Mouse (Mus musculus) stomach, embryonic 15.5 days (tissue): Measurements from ENCODE around the gene Sult4a1. TPM values are rescaled to one million over a fixed set of nuclear protein-coding genes. Genes with fewer than 3 reads are reported as not detected.
"Not testable (repeated sequence)": the region's sequence is repeated elsewhere in the genome, so short reads cannot be mapped to it uniquely, and the experiment has no call there.

Source experiments
- ATAC-seq: fragments of 200-750 bp; cut with Nextera tagmentation; 2 replicates; pipeline ENCODE4 v1.8.0; 2017; ENCODE audit warnings: low read depth, moderate number of reproducible peaks, moderate TSS enrichment; ENCODE audit not compliant: insufficient read depth, low FRiP score
- H3K27ac ChIP-seq: fragments of 300-500 bp; sonication (generic); 2 replicates; pipeline ENCODE4 v1.5.1; 2015; ENCODE audit warnings: mild to moderate bottlenecking, inconsistent platforms
- H3K27me3 ChIP-seq: fragments of 300-500 bp; sonication (generic); replicated peaks from 2 replicates; pipeline ENCODE4 v1.6.1; 2015; ENCODE audit warnings: inconsistent platforms
- H3K36me3 ChIP-seq: fragments of 300-500 bp; sonication (generic); 2 replicates; pipeline ENCODE4 v1.6.1; 2015; ENCODE audit warnings: inconsistent platforms
- H3K4me1 ChIP-seq: fragments of 300-500 bp; sonication (generic); 2 replicates; pipeline ENCODE4 v1.6.1; 2015; ENCODE audit warnings: inconsistent platforms
- H3K4me2 ChIP-seq: fragments of 300-500 bp; sonication (generic); 2 replicates; pipeline ENCODE4 v1.6.1; 2015; ENCODE audit warnings: mild to moderate bottlenecking, inconsistent platforms
- H3K4me3 ChIP-seq: fragments of 300-500 bp; sonication (generic); replicated peaks from 2 replicates; pipeline ENCODE4 v1.5.1; 2015; ENCODE audit warnings: inconsistent platforms
- H3K9ac ChIP-seq: fragments of 300-500 bp; sonication (generic); 2 replicates; pipeline ENCODE4 v1.6.1; 2015; ENCODE audit warnings: inconsistent platforms
- H3K9me3 ChIP-seq: fragments of 300-500 bp; sonication (generic); 2 replicates; pipeline ENCODE4 v1.6.1; 2016; ENCODE audit warnings: inconsistent platforms
- WGBS: fragments of 180-500 bp; shearing (Covaris S2); methylation state at CpG from one replicate; pipeline ENCODE4 v1.1.7; 2015; 5-methylcytosine and 5-hydroxymethylcytosine counted together
- polyA plus RNA-seq: library from polyadenylated mRNA; unstranded; fragments of >200 nt; fragmentation: Nextera tagmentation; extraction: Ambion mirVana; gene quantifications from 2 replicates; pipeline ENCODE4 v1.2.1, GENCODE M21; 2015

The Sult4a1 gene
- polyA plus RNA-seq, 1 experiment from 2014 or later: 4.9 TPM

- Histone ChIP-seq H3K4me3 (no peak overlapping the region), H3K9me3 (no peaks in the 10 kb centered on the region), H3K9ac (no peak overlapping the region), H3K27ac (no peak overlapping the region), H3K36me3 (no peaks in the 10 kb centered on the region), H3K4me2 (no peak overlapping the region), H3K27me3 (no peaks in the 10 kb centered on the region), H3K4me1 (no peaks in the 10 kb centered on the region)
- no peak for ATAC-seq
- 59% methylated on average over 7 of the region's 7 CpGs for WGBS
These were observed 18.5 kb upstream of the Sult4a1 start for GRCm38 (mm10) chr15:84124086-84124485.

GRCm38 (mm10) chr15:84123075-84123474 is 17.5 kb upstream of the Sult4a1 start, which contains the start of gene Pnpla5:
TSS of gene Pnpla5 (minus strand) at chr15:84123175.
- no peak within 1 kb of the TSS for H3K27ac ChIP-seq
- H3K4me2 ChIP-seq: no peak within 1 kb of the TSS
- no peak for ATAC-seq
- H3K4me1 ChIP-seq: no peaks in the 10 kb centered on the region
- H3K27me3 ChIP-seq: no peaks in the 10 kb centered on the region
- no peaks in the 10 kb centered on the region for H3K9me3 ChIP-seq
- 64% methylated on average over 8 of the region's 8 CpGs for WGBS
- H3K4me3 ChIP-seq: no peak within 1 kb of the TSS
- H3K9ac ChIP-seq: no peak within 1 kb of the TSS
- H3K36me3 ChIP-seq: no peaks in the 10 kb centered on the region

DNA sequence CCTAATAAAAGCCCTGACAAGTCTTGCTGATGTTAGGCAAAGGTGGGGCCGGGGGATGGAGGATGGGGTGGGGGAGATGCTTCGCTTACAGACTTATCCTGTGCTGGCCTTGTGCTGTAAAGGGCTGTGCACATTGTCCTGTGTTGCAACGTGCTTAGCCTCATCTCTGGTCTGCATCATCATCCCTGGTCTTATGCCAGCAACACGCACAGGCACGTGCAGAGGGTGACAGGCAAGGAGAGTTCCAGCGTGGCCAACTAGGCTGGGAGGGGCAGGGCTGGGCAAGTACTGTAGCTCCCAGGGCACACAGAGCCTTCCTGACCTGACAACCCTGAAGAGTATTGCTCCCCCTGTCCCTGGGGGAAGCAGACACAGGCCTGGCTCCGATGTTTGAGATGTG is 15.5 kb upstream of the Sult4a1 start:
- no peak overlapping the region for H3K4me3 ChIP-seq
- H3K27ac ChIP-seq: no peak overlapping the region
- no peaks in the 10 kb centered on the region for H3K9me3 ChIP-seq
- H3K4me2 ChIP-seq: no peak overlapping the region
- 57% methylated on average over 7 of the region's 7 CpGs for WGBS
- no peaks in the 10 kb centered on the region for H3K36me3 ChIP-seq
- no peaks in the 10 kb centered on the region for H3K4me1 ChIP-seq
- no peaks in the 10 kb centered on the region for H3K27me3 ChIP-seq
- no peak for ATAC-seq
- no peak overlapping the region for H3K9ac ChIP-seq

DNA sequence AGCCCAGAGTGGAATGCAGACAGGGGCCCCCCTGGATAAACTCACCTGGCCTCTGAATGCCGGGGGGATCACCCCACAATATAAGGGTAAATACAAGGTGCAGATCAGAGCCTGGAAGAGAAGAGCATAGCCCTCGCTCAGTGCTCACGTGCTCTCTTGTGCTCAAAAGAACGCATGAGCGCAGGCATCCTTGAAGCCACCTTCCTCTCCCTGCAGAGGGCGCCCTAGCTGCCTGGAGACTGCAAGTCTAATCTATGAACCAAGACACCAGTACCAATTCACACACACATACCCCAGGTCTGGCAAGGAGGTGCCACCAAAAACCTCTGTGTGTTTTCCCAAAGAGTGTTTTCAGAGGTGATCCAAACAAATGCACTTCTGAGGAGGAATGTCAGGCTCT is 15.1 kb upstream of the Sult4a1 start:
- H3K27me3 ChIP-seq: no peaks in the 10 kb centered on the region
- no peaks in the 10 kb centered on the region for H3K9me3 ChIP-seq
- ATAC-seq: no peak
- no peak overlapping the region for H3K9ac ChIP-seq
- no peak overlapping the region for H3K27ac ChIP-seq
- H3K4me2 ChIP-seq: no peak overlapping the region
- WGBS: 20% methylated on average over 6 of the region's 6 CpGs
- H3K4me3 ChIP-seq: no peak overlapping the region
- H3K36me3 ChIP-seq: no peaks in the 10 kb centered on the region
- H3K4me1 ChIP-seq: no peaks in the 10 kb centered on the region

GRCm38 (mm10) chr15:84116466-84116865 is 10.9 kb upstream of the Sult4a1 start:
- 82% methylated on average over 1 of the region's 1 CpGs for WGBS
- ATAC-seq: no peak
- Histone ChIP-seq H3K4me3 (no peak overlapping the region), H3K9me3 (no peaks in the 10 kb centered on the region), H3K27ac (no peak overlapping the region), H3K9ac (no peak overlapping the region), H3K36me3 (no peaks in the 10 kb centered on the region), H3K27me3 (no peaks in the 10 kb centered on the region), H3K4me2 (no peak overlapping the region), H3K4me1 (no peaks in the 10 kb centered on the region)

GRCm38 (mm10) chr15:84115727-84116126 is 10.2 kb upstream of the Sult4a1 start:
- Histone ChIP-seq H3K4me3 (no peak overlapping the region), H3K27ac (no peak overlapping the region), H3K27me3 (no peaks in the 10 kb centered on the region), H3K9me3 (no peaks in the 10 kb centered on the region), H3K4me2 (no peak overlapping the region), H3K36me3 (no peaks in the 10 kb centered on the region), H3K4me1 (no peaks in the 10 kb centered on the region), H3K9ac (no peak overlapping the region)
- no peak for ATAC-seq
- WGBS: 51% methylated on average over 5 of the region's 5 CpGs

DNA sequence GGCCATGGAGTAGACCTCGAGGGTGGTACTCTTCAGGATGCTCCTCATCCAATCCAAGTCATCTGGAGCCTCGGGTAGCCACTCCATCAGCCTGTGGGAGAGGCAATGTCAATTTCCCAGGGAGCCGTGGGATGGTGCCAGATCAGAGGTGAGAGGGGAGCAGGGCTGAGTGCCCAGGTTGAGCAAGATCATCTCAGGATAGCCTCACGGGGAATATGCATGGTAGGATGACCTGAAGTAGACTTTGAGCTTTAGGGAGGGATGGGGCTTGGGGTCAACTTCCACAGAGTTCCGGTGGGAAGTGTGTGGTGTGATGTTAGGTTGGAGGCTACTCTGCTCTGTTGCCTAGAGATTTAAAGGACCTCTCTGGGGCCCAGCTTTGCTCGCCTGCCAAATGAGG is 8.3 kb upstream of the Sult4a1 start:
- no peak overlapping the region for H3K27ac ChIP-seq
- WGBS: 72% methylated on average over 6 of the region's 6 CpGs
- no peak overlapping the region for H3K9ac ChIP-seq
- ATAC-seq: no peak
- no peaks in the 10 kb centered on the region for H3K36me3 ChIP-seq
- no peaks in the 10 kb centered on the region for H3K4me1 ChIP-seq
- no peaks in the 10 kb centered on the region for H3K9me3 ChIP-seq
- no peak overlapping the region for H3K4me3 ChIP-seq
- H3K4me2 ChIP-seq: no peak overlapping the region
- H3K27me3 ChIP-seq: no peaks in the 10 kb centered on the region

DNA sequence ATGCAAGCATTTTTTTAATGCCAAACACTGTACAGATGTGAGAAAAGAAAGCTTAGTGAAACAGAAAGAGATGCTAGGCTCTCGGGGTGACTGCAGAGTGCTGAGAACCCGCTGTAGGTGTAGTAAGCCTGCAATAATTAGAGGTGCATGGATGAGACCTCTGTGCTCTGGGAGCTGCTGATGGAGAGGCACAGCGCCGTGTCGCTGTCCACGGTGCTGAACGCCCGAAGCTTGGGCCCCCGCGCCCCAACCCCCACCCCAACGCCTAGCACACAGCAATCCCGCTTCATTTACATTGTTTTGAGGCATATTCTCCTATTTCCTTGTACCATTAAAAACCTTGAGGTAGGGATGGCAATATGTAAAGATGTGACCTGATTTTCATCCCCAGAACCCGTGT is 3.3 kb upstream of the Sult4a1 start:
- no peak overlapping the region for H3K9ac ChIP-seq
- no peak overlapping the region for H3K27ac ChIP-seq
- peaks cover 10% of the 10 kb centered on the region for H3K4me1 ChIP-seq
- WGBS: 5% methylated on average over 13 of the region's 13 CpGs
- no peaks in the 10 kb centered on the region for H3K9me3 ChIP-seq
- no peak for ATAC-seq
- H3K4me2 ChIP-seq: no peak overlapping the region
- H3K4me3 ChIP-seq: no peak overlapping the region
- no peaks in the 10 kb centered on the region for H3K36me3 ChIP-seq
- H3K27me3 ChIP-seq: peaks cover 31% of the 10 kb centered on the region

GRCm38 (mm10) chr15:84105924-84106500 is 458 bp upstream of the Sult4a1 start:
- Histone ChIP-seq H3K4me1 (peaks cover 10% of the 10 kb centered on the region), H3K4me2 (peak overlapping the region; percentile 95), H3K27ac (no peak overlapping the region), H3K27me3 (peaks cover 35% of the 10 kb centered on the region), H3K36me3 (no peaks in the 10 kb centered on the region), H3K9me3 (no peaks in the 10 kb centered on the region), H3K4me3 (peak overlapping the region; percentile 48), H3K9ac (no peak overlapping the region)
- no peak for ATAC-seq
- WGBS: 8% methylated on average over 12 of the region's 12 CpGs

- ATAC-seq: no peak
- H3K27ac ChIP-seq: no peak overlapping the region
- H3K36me3 ChIP-seq: no peaks in the 10 kb centered on the region
- peaks cover 10% of the 10 kb centered on the region for H3K4me1 ChIP-seq
- no peak overlapping the region for H3K9ac ChIP-seq
- no peaks in the 10 kb centered on the region for H3K9me3 ChIP-seq
- 72% methylated on average over 7 of the region's 7 CpGs for WGBS
- H3K4me2 ChIP-seq: peak overlapping the region; percentile 95; the same call in 1 of the 2 replicates
- H3K4me3 ChIP-seq: no peak overlapping the region
- peaks cover 35% of the 10 kb centered on the region for H3K27me3 ChIP-seq
These were observed 928 bp downstream of the Sult4a1 start for GRCm38 (mm10) chr15:84104626-84105025.

- H3K27me3 ChIP-seq, H3K9me3 ChIP-seq, H3K9ac ChIP-seq, H3K36me3 ChIP-seq, H3K4me2 ChIP-seq, H3K27ac ChIP-seq, H3K4me3 ChIP-seq, ATAC-seq, H3K4me1 ChIP-seq: not testable (repeated sequence)
- WGBS: 84% methylated on average over 15 of the region's 15 CpGs
These were observed 8.0 kb downstream of the Sult4a1 start for GRCm38 (mm10) chr15:84097536-84097935.

- Histone ChIP-seq H3K4me1 (no peaks in the 10 kb centered on the region), H3K36me3 (no peaks in the 10 kb centered on the region), H3K27me3 (no peaks in the 10 kb centered on the region), H3K9ac (no peak overlapping the region), H3K4me2 (no peak overlapping the region), H3K4me3 (no peak overlapping the region), H3K27ac (no peak overlapping the region), H3K9me3 (no peaks in the 10 kb centered on the region)
- WGBS: 82% methylated on average over 8 of the region's 8 CpGs
- ATAC-seq: no peak
These were observed 9.5 kb downstream of the Sult4a1 start for GRCm38 (mm10) chr15:84096051-84096450.

DNA sequence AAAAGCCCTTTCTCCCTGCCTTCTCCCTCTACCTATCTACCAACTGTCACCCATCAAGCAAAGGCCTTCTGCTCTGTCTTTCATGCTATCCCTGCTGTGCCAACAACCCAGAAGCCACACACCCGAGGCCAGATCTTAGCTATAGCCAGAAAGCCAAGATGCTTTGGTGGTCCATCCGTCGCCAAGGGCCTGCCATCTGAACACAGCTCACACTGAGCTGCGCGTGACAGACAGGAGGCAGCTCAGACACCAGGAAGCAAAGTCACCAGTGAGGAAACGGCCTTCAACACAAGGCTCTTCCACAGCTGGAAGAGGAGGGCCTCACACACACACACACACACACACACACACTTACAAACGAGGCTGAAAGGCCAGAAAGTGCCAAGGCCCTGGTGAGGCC is 10.6 kb downstream of the Sult4a1 start:
- ATAC-seq: no peak
- Histone ChIP-seq H3K27ac (no peak overlapping the region), H3K4me3 (no peak overlapping the region), H3K4me1 (no peaks in the 10 kb centered on the region), H3K4me2 (no peak overlapping the region), H3K36me3 (no peaks in the 10 kb centered on the region), H3K9me3 (no peaks in the 10 kb centered on the region), H3K27me3 (no peaks in the 10 kb centered on the region), H3K9ac (no peak overlapping the region)
- WGBS: 61% methylated on average over 6 of the region's 7 CpGs
